Mouse (Mus musculus) spleen, postnatal 4 days (tissue): Measurements from ENCODE around the gene Dcaf10.

ENCODE experiments used
- DNase-seq, 2 experiments: peaks; one replicate each; pipeline ENCODE4 v3.0.0; 2022; ENCODE audit warnings: low spot score in 2 of 2

Dcaf10 gene

DNA sequence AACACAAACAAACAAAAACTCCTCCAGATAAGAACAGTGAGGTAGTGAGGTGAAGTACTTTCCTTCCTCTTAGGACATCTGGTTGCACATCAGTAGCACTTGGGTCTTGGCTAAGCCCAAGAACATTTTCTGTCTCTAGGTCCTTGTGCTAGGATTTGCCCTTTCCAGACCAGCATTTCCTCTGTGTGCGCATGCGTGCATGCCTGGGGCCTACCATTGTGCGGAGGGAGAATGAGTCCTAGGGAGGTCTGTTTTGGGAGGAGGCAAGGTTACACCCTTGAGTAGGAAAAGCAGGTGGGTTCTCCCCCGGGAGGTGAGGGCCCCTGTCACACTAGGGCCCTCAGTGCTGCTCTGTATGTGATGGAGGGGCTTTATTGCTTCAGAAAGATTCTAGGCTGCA lies 77.2 kb downstream of the Dcaf10 start:
- no peak for DNase-seq

- no peak for DNase-seq
Measured at GRCm38 (mm10) chr4:45420733-45421132, 78.8 kb downstream of the Dcaf10 start.

- DNase-seq = no peak
Measured at GRCm38 (mm10) chr4:45421519-45422260, 79.8 kb downstream of the Dcaf10 start.

DNA sequence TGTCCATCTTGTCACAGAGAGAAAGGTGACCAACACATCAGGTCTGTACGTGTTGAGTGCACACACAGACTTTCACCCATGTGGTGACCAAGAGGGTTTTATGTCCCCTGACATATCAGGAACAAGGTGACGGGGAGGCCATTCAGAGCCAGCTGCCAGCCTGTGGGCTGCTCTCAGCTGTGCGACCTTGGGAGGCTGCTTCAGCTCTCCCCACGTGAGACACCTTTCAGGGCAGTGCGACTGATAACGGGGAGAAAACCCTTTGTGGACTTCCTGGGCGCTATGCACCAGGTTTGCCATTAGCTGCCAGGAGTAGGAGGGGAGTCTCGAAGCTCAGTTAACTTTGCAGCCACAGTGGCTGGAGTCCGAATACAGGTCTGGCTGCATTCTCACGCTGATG lies 80.7 kb downstream of the Dcaf10 start:
- no peak for DNase-seq

GRCm38 (mm10) chr4:45423406-45423805 lies 81.5 kb downstream of the Dcaf10 start:
- no peak for DNase-seq

DNA sequence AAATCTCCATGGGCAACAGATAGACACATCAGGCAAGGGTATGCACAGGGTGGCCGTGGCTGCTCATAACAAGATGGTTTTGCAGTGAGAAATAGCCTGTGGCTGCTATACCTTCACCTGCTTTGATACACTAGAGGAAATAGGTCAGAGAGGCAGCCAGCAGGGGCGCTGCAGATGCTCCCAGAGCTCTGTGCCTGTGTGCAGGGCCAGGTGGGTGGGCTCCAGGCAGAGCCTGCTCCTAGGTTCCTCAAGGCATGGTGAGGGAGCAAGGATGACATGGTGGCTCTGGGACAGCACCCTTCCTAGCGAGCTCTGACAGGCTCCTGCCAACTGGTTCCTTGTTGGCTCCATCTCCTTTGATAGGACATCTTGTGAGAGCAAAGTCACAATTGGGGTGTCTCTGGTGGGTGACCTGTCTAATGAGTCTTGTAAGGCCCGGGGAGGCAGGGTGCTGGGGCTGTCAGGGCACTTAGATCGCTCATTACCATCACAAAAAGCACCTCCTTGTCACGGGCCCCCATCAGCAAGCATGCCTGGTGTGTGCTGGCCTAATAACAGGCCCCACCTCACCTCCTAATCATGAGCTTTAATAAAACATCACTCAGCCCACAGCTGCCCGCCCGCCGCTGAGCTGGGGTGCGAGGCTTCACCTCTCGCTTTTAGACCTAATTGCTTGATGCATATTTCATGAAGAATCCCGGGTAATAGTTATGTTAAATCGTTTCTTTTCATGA lies 85.0 kb downstream of the Dcaf10 start:
- DNase-seq = no peak
